Mouse (Mus musculus): Measurements from ENCODE around the gene Ssb. TPM values are rescaled to one million over a fixed set of nuclear protein-coding genes. Genes with fewer than 3 reads are reported as not detected.

Gene Ssb
- total RNA-seq (2022) = 10 to 100 TPM; 58.2 to 78.0 (median 62.0) TPM

GRCm38 (mm10) chr2:69861485-69862091, at the start of gene Ssb:
Gene Ssb, plus strand, starts transcription at chr2:69861562.
- DNase-seq (ENCODE audit: low spot score) = peak; percentile 92

GRCm38 (mm10) chr2:69816575-69816974, 44.8 kb upstream of the Ssb start:
- no peak for DNase-seq (ENCODE audit: low spot score)

- no peak for DNase-seq (ENCODE audit: low spot score)
Measured at GRCm38 (mm10) chr2:69818350-69819085, 42.8 kb upstream of the Ssb start.

GRCm38 (mm10) chr2:69820201-69820600, 41.2 kb upstream of the Ssb start:
- no peak for DNase-seq (ENCODE audit: low spot score)

GRCm38 (mm10) chr2:69821711-69822110, 39.7 kb upstream of the Ssb start, which contains the start of gene Klhl23:
Gene Klhl23, plus strand, starts transcription at chr2:69821944.
- DNase-seq (ENCODE audit: low spot score) = peak; percentile 26

GRCm38 (mm10) chr2:69822361-69823128, 38.8 kb upstream of the Ssb start:
- DNase-seq (ENCODE audit: low spot score) = peak; percentile 33

- DNase-seq (ENCODE audit: low spot score) = no peak
Measured at GRCm38 (mm10) chr2:69823129-69823677, 38.2 kb upstream of the Ssb start.

- DNase-seq (ENCODE audit: low spot score) = no peak
Measured at GRCm38 (mm10) chr2:69825898-69826297, 35.5 kb upstream of the Ssb start.

GRCm38 (mm10) chr2:69826380-69826779, 35.0 kb upstream of the Ssb start:
- no peak for DNase-seq (ENCODE audit: low spot score)

GRCm38 (mm10) chr2:69828031-69828430, 33.3 kb upstream of the Ssb start:
- no peak for DNase-seq (ENCODE audit: low spot score)

GRCm38 (mm10) chr2:69829680-69830079, 31.7 kb upstream of the Ssb start:
- DNase-seq (ENCODE audit: low spot score) = no peak

- no peak for DNase-seq (ENCODE audit: low spot score)
Measured at GRCm38 (mm10) chr2:69830116-69830515, 31.2 kb upstream of the Ssb start.

- no peak for DNase-seq (ENCODE audit: low spot score)
Measured at GRCm38 (mm10) chr2:69837244-69837967, 24.0 kb upstream of the Ssb start.

- no peak for DNase-seq (ENCODE audit: low spot score)
Measured at GRCm38 (mm10) chr2:69837996-69838395, 23.4 kb upstream of the Ssb start.

GRCm38 (mm10) chr2:69838707-69839106, 22.7 kb upstream of the Ssb start:
- DNase-seq (ENCODE audit: low spot score) = no peak

GRCm38 (mm10) chr2:69840261-69840660, 21.1 kb upstream of the Ssb start:
- no peak for DNase-seq (ENCODE audit: low spot score)

- peak; percentile 20 for DNase-seq (ENCODE audit: low spot score)
Measured at GRCm38 (mm10) chr2:69849215-69849614, 12.1 kb upstream of the Ssb start.

- no peak for DNase-seq (ENCODE audit: low spot score)
Measured at GRCm38 (mm10) chr2:69851427-69852058, 9.8 kb upstream of the Ssb start.

GRCm38 (mm10) chr2:69856392-69856791, 5.0 kb upstream of the Ssb start:
- DNase-seq (ENCODE audit: low spot score) = no peak

- DNase-seq (ENCODE audit: low spot score) = no peak
Measured at GRCm38 (mm10) chr2:69857882-69858281, 3.5 kb upstream of the Ssb start.

GRCm38 (mm10) chr2:69860972-69861452, 350 bp upstream of the Ssb start:
- peak; percentile 28 for DNase-seq (ENCODE audit: low spot score)
